Mouse (Mus musculus) neural tube, embryonic 11.5 days (tissue): ENCODE measurements at regions not wholly inside any gene's neighbourhood (a gene's known extent, or its start where the extent isn't known, plus 50 kb on each side); places are given as distances from the start of the nearest gene placed in this dataset.

Experiments
- ATAC-seq: fragments of 200-750 bp; cut with Nextera tagmentation; 2 replicates; pipeline ENCODE4 v1.8.0; 2017; ENCODE audit warnings: moderate number of reproducible peaks, mild to moderate bottlenecking, moderate TSS enrichment, moderate library complexity; ENCODE audit not compliant: insufficient read depth, low FRiP score, low TSS enrichment
- DNase-seq: peaks from one replicate; pipeline ENCODE4 v3.0.0-alpha.2; 2015; ENCODE audit warnings: low spot score
- H3K27ac ChIP-seq: fragments of 300-500 bp; sonication (generic); 2 replicates; pipeline ENCODE4 v1.5.1; 2014; ENCODE audit warnings: low read depth, mild to moderate bottlenecking, low read length
- H3K27me3 ChIP-seq: fragments of 300-500 bp; sonication (generic); 2 replicates; pipeline ENCODE4 v1.6.1; 2014; ENCODE audit warnings: mild to moderate bottlenecking, low read length, mixed read lengths; ENCODE audit not compliant: control insufficient read depth, insufficient read depth
- H3K36me3 ChIP-seq: fragments of 300-500 bp; sonication (generic); 2 replicates; pipeline ENCODE4 v1.6.1; 2014; ENCODE audit warnings: mild to moderate bottlenecking, low read length, moderate library complexity, mixed read lengths; ENCODE audit not compliant: control insufficient read depth, insufficient read depth
- H3K4me1 ChIP-seq: fragments of 300-500 bp; sonication (generic); 2 replicates; pipeline ENCODE4 v1.6.1; 2014; ENCODE audit warnings: low read length, mixed read lengths; ENCODE audit not compliant: control insufficient read depth, insufficient read depth
- H3K4me2 ChIP-seq: fragments of 300-500 bp; sonication (generic); 2 replicates; pipeline ENCODE4 v1.6.1; 2014; ENCODE audit warnings: low read depth, mild to moderate bottlenecking, moderate library complexity
- H3K4me3 ChIP-seq: fragments of 300-500 bp; sonication (generic); 2 replicates; pipeline ENCODE4 v1.5.1; 2014; ENCODE audit warnings: low read depth, low read length
- H3K9ac ChIP-seq: fragments of 300-500 bp; sonication (generic); 2 replicates; pipeline ENCODE4 v1.6.1; 2014; ENCODE audit warnings: mild to moderate bottlenecking, low read length
- H3K9me3 ChIP-seq: fragments of 300-500 bp; sonication (generic); 2 replicates; pipeline ENCODE4 v1.6.1; 2016; ENCODE audit warnings: low read length; ENCODE audit not compliant: control insufficient read depth
- WGBS: fragments of 180-500 bp; shearing (Covaris S2); extraction: QIAGEN DNeasy Blood & Tissue Kit; methylation state at CpG from one replicate; pipeline ENCODE4 v1.1.7; 2014; 5-methylcytosine and 5-hydroxymethylcytosine counted together

DNA sequence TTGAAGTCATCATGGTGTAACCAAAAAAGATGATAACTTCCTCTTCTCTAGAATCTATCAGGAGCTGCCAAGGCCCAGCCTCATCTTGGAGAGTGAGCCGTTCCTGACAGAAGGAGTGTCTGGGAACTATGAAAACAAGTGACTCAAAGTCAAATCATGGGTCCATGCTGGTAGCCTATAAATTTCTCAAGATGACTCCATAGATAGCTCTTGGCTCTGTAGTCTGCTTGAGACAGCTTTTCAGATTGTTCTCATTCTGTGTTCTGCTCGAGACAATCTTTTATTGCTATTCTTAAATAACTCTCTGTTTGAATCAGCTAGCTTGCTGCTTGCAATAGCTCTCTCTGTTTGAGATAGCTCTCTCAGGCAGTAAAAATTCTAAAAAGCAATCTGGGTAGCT is 318.9 kb downstream of the Pdzph1 start:
- Histone ChIP-seq H3K4me3 (no peak overlapping the region), H3K9me3 (no peaks in the 10 kb centered on the region), H3K27me3 (no peaks in the 10 kb centered on the region), H3K4me1 (no peaks in the 10 kb centered on the region), H3K4me2 (no peak overlapping the region), H3K27ac (no peak overlapping the region), H3K9ac (no peak overlapping the region), H3K36me3 (no peaks in the 10 kb centered on the region)
- DNase-seq (no peak), ATAC-seq (no peak)
- 43% methylated on average over 2 of the region's 2 CpGs for WGBS

GRCm38 (mm10) chr17:58668036-58668435 is 323.1 kb downstream of the Pdzph1 start:
- no peak overlapping the region for H3K9ac ChIP-seq
- H3K4me2 ChIP-seq: no peak overlapping the region
- H3K4me3 ChIP-seq: no peak overlapping the region
- no peak overlapping the region for H3K27ac ChIP-seq
- no peaks in the 10 kb centered on the region for H3K27me3 ChIP-seq
- no peaks in the 10 kb centered on the region for H3K36me3 ChIP-seq
- no peaks in the 10 kb centered on the region for H3K9me3 ChIP-seq
- H3K4me1 ChIP-seq: no peaks in the 10 kb centered on the region
- WGBS: 87% methylated on average over 3 of the region's 3 CpGs
- ATAC-seq (no peak), DNase-seq (no peak)

- no peak for ATAC-seq
- no peaks in the 10 kb centered on the region for H3K4me1 ChIP-seq
- 41% methylated on average over 1 of the region's 1 CpGs for WGBS
Observed at GRCm38 (mm10) chr17:58643793-58644192, 347.4 kb downstream of the Pdzph1 start.

GRCm38 (mm10) chr17:58642273-58642672 is 348.9 kb downstream of the Pdzph1 start:
- Histone ChIP-seq H3K27ac (no peak overlapping the region), H3K4me2 (no peak overlapping the region), H3K9me3 (no peaks in the 10 kb centered on the region), H3K4me3 (no peak overlapping the region), H3K27me3 (no peaks in the 10 kb centered on the region), H3K36me3 (no peaks in the 10 kb centered on the region), H3K4me1 (no peaks in the 10 kb centered on the region), H3K9ac (no peak overlapping the region)
- ATAC-seq (no peak), DNase-seq (no peak)
- WGBS: 77% methylated on average over 1 of the region's 1 CpGs

More at GRCm38 (mm10) chr17:58643793-58644192, 347.4 kb downstream of the Pdzph1 start:
- no peaks in the 10 kb centered on the region for H3K36me3 ChIP-seq
- H3K27me3 ChIP-seq: no peaks in the 10 kb centered on the region
- H3K4me2 ChIP-seq: no peak overlapping the region
- H3K9me3 ChIP-seq: no peaks in the 10 kb centered on the region
- H3K27ac ChIP-seq: no peak overlapping the region
- no peak overlapping the region for H3K4me3 ChIP-seq
- no peak overlapping the region for H3K9ac ChIP-seq
- no peak for DNase-seq

- H3K4me3 ChIP-seq: no peak overlapping the region
- WGBS: 57% methylated on average over 1 of the region's 1 CpGs
- no peaks in the 10 kb centered on the region for H3K27me3 ChIP-seq
- no peak overlapping the region for H3K27ac ChIP-seq
- H3K36me3 ChIP-seq: no peaks in the 10 kb centered on the region
- DNase-seq (no peak), ATAC-seq (no peak)
- H3K4me2 ChIP-seq: no peak overlapping the region
- H3K9ac ChIP-seq: no peak overlapping the region
- no peaks in the 10 kb centered on the region for H3K9me3 ChIP-seq
- H3K4me1 ChIP-seq: no peaks in the 10 kb centered on the region
Observed at GRCm38 (mm10) chr17:58598911-58599310, 392.3 kb downstream of the Pdzph1 start.

DNA sequence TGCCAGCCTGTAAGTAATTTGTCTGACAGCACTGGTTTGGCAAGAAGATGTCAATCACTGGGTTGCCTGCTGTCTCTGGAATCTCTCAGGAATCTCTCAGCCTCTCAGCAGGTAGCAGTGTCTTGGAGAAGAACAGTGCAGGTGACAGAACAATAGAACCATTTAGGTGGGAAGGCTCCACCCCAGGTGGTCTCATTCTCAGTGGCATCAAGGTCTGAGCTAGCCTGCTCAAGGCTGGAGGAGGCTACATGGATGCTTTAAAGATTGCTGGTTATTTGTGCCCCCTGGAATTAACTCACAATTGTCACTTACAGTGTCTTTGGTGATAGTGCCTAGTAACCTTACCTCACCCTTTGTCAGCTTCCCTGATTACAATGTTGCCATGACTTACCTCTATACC is 394.5 kb downstream of the Pdzph1 start:
- Histone ChIP-seq H3K4me2 (no peak overlapping the region), H3K9me3 (no peaks in the 10 kb centered on the region), H3K9ac (no peak overlapping the region), H3K4me3 (no peak overlapping the region), H3K4me1 (no peaks in the 10 kb centered on the region), H3K27me3 (no peaks in the 10 kb centered on the region), H3K27ac (no peak overlapping the region), H3K36me3 (no peaks in the 10 kb centered on the region)
- ATAC-seq (no peak), DNase-seq (no peak)

DNA sequence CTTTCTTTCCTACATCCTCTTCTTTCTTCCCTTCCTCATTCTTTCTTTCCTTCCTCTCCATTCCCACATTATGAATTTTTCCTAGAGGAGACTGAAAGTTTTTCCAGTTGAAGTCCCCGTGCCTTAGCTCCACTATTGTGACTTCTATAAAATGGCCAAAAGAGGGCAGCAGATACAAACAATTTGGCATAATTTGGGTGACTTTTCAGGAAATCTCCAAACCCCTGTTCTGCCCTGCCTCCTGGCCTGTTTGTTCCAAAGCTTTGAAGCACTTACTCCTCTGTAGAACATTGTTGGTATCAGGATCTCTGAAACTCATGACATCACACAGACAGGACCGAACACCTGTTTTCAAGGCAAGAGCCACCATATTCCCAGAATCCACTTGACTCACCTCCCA is 403.2 kb downstream of the Pdzph1 start:
- ATAC-seq (peak; percentile 41; the same call in 1 of the 2 replicates), DNase-seq (no peak)
- Histone ChIP-seq H3K4me3 (no peak overlapping the region), H3K27ac (no peak overlapping the region), H3K9me3 (no peaks in the 10 kb centered on the region), H3K9ac (no peak overlapping the region), H3K4me2 (no peak overlapping the region), H3K36me3 (no peaks in the 10 kb centered on the region), H3K4me1 (no peaks in the 10 kb centered on the region), H3K27me3 (no peaks in the 10 kb centered on the region)
- WGBS: 61% methylated on average over 2 of the region's 2 CpGs

DNA sequence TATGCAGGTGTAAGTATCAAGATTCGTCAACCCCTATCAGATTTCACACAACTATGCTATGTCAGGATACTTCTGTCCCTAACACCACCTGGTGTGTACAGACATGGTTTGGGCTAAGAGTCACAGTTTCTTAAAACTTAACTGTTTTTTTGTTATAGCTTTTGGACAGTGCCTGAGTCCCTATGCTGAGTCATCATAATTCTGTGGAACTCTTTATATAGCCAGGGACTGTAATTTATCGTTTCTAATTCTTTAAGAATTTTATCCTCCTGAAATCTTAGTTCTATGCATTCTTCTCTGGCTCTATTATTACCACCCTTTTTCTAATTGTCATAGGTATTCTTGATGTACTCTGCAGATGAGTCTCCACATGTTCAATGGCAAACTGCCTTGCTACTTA is 418.3 kb downstream of the Pdzph1 start:
- ATAC-seq (no peak), DNase-seq (no peak)
- Histone ChIP-seq H3K4me3 (no peak overlapping the region), H3K9me3 (no peaks in the 10 kb centered on the region), H3K4me1 (no peaks in the 10 kb centered on the region), H3K36me3 (no peaks in the 10 kb centered on the region), H3K27ac (no peak overlapping the region), H3K4me2 (no peak overlapping the region), H3K9ac (no peak overlapping the region), H3K27me3 (no peaks in the 10 kb centered on the region)
- WGBS: 84% methylated on average over 2 of the region's 2 CpGs
